Mouse (Mus musculus): ENCODE measurements at regions not wholly inside any gene's neighbourhood (a gene's known extent, or its start where the extent isn't known, plus 50 kb on each side); places are given as distances from the start of the nearest gene placed in this dataset.

- no peaks in the 10 kb centered on the region for H3K36me3 ChIP-seq (replicated peaks; ENCODE audit: control insufficient read depth, insufficient read depth, low read depth)
- H3K9me3 ChIP-seq (ENCODE audit: control insufficient read depth, low read length), result no peaks in the 10 kb centered on the region
- H3K9ac ChIP-seq (replicated peaks), result no peak overlapping the region
- H3K27ac ChIP-seq, result no peak overlapping the region
- 12% methylated on average over 6 of the region's 6 CpGs for WGBS (ENCODE audit: insufficient replicate concordance)
- no peaks in the 10 kb centered on the region for H3K27me3 ChIP-seq (ENCODE audit: control insufficient read depth, insufficient read depth, low read length)
- DNase-seq (ENCODE audit: low read depth in 3 of 3, low spot score in 3 of 3) (no peak), ATAC-seq (ENCODE audit: insufficient read depth) (no peak)
- H3K4me1 ChIP-seq (replicated peaks; ENCODE audit: control insufficient read depth in 2 of 2, insufficient read depth in 2 of 2, low read length in 1 of 2), result no peaks in the 10 kb centered on the region
- no peak overlapping the region for H3K4me2 ChIP-seq (ENCODE audit: low read depth)
- no peak for TF ChIP-seq EP300 (IDR thresholded peaks at IDR 0.05; ENCODE audit: low read depth)
- no peak for TF ChIP-seq CTCF (IDR thresholded peaks at IDR 0.05; ENCODE audit: low read depth)
- no peak overlapping the region for H3K4me3 ChIP-seq (ENCODE audit: insufficient read depth in 1 of 2, low read depth in 2 of 2, low read length in 2 of 2)
These were observed 93.1 kb upstream of the Gm765 start for GRCm38 (mm10) chr6:98435676-98436075.

- Histone ChIP-seq H3K27ac (no peak overlapping the region), H3K36me3 (replicated peaks; ENCODE audit: control insufficient read depth, insufficient read depth, low read depth) (no peaks in the 10 kb centered on the region), H3K9ac (replicated peaks) (no peak overlapping the region), H3K4me2 (ENCODE audit: low read depth) (no peak overlapping the region), H3K4me1 (replicated peaks; ENCODE audit: control insufficient read depth in 2 of 2, insufficient read depth in 2 of 2, low read length in 1 of 2) (no peaks in the 10 kb centered on the region), H3K4me3 (ENCODE audit: insufficient read depth in 1 of 2, low read depth in 2 of 2, low read length in 2 of 2) (no peak overlapping the region), H3K9me3 (ENCODE audit: control insufficient read depth, low read length) (no peaks in the 10 kb centered on the region), H3K27me3 (ENCODE audit: control insufficient read depth, insufficient read depth, low read length) (no peaks in the 10 kb centered on the region)
- ATAC-seq (ENCODE audit: insufficient read depth) (no peak), DNase-seq (ENCODE audit: low read depth in 3 of 3, low spot score in 3 of 3) (no peak)
- TF ChIP-seq CTCF (IDR thresholded peaks at IDR 0.05; ENCODE audit: low read depth) (no peak), EP300 (IDR thresholded peaks at IDR 0.05; ENCODE audit: low read depth) (no peak)
- WGBS (ENCODE audit: insufficient replicate concordance), result 59% methylated on average over 6 of the region's 6 CpGs
These were observed 90.7 kb upstream of the Gm765 start for GRCm38 (mm10) chr6:98433286-98433685.

GRCm38 (mm10) chr6:98429120-98429519 lies 86.6 kb upstream of the Gm765 start:
- Histone ChIP-seq H3K4me3 (ENCODE audit: insufficient read depth in 1 of 2, low read depth in 2 of 2, low read length in 2 of 2) (no peak overlapping the region), H3K4me1 (replicated peaks; ENCODE audit: control insufficient read depth in 2 of 2, insufficient read depth in 2 of 2, low read length in 1 of 2) (no peaks in the 10 kb centered on the region), H3K9me3 (ENCODE audit: control insufficient read depth, low read length) (no peaks in the 10 kb centered on the region), H3K27me3 (ENCODE audit: control insufficient read depth, insufficient read depth, low read length) (no peaks in the 10 kb centered on the region), H3K4me2 (ENCODE audit: low read depth) (no peak overlapping the region), H3K9ac (replicated peaks) (no peak overlapping the region), H3K27ac (no peak overlapping the region), H3K36me3 (replicated peaks; ENCODE audit: control insufficient read depth, insufficient read depth, low read depth) (no peaks in the 10 kb centered on the region)
- DNase-seq (ENCODE audit: low read depth in 3 of 3, low spot score in 3 of 3) (no peak), ATAC-seq (ENCODE audit: insufficient read depth) (no peak)
- WGBS (ENCODE audit: insufficient replicate concordance), result 58% methylated on average over 5 of the region's 5 CpGs
- TF ChIP-seq EP300 (IDR thresholded peaks at IDR 0.05; ENCODE audit: low read depth), result no peak
- no peak for TF ChIP-seq CTCF (IDR thresholded peaks at IDR 0.05; ENCODE audit: low read depth)

- ATAC-seq (ENCODE audit: insufficient read depth) (no peak), DNase-seq (ENCODE audit: low read depth in 3 of 3, low spot score in 3 of 3) (no peak)
- Histone ChIP-seq H3K27ac (no peak overlapping the region), H3K4me3 (ENCODE audit: insufficient read depth in 1 of 2, low read depth in 2 of 2, low read length in 2 of 2) (no peak overlapping the region), H3K4me2 (ENCODE audit: low read depth) (no peak overlapping the region), H3K9me3 (ENCODE audit: control insufficient read depth, low read length) (no peaks in the 10 kb centered on the region), H3K9ac (replicated peaks) (no peak overlapping the region), H3K27me3 (ENCODE audit: control insufficient read depth, insufficient read depth, low read length) (no peaks in the 10 kb centered on the region), H3K4me1 (replicated peaks; ENCODE audit: control insufficient read depth in 2 of 2, insufficient read depth in 2 of 2, low read length in 1 of 2) (no peaks in the 10 kb centered on the region), H3K36me3 (replicated peaks; ENCODE audit: control insufficient read depth, insufficient read depth, low read depth) (no peaks in the 10 kb centered on the region)
- 50% methylated on average over 1 of the region's 1 CpGs for WGBS (ENCODE audit: insufficient replicate concordance)
- TF ChIP-seq EP300 (IDR thresholded peaks at IDR 0.05; ENCODE audit: low read depth), result no peak
- TF ChIP-seq CTCF (IDR thresholded peaks at IDR 0.05; ENCODE audit: low read depth), result no peak
These were observed 60.1 kb upstream of the Gm765 start for GRCm38 (mm10) chr6:98402605-98403004.

GRCm38 (mm10) chr6:98394589-98394988 lies 52.0 kb upstream of the Gm765 start:
- Histone ChIP-seq H3K9me3 (ENCODE audit: control insufficient read depth, low read length) (no peaks in the 10 kb centered on the region), H3K4me2 (ENCODE audit: low read depth) (no peak overlapping the region), H3K27me3 (ENCODE audit: control insufficient read depth, insufficient read depth, low read length) (no peaks in the 10 kb centered on the region), H3K4me3 (ENCODE audit: insufficient read depth in 1 of 2, low read depth in 2 of 2, low read length in 2 of 2) (no peak overlapping the region), H3K4me1 (replicated peaks; ENCODE audit: control insufficient read depth in 2 of 2, insufficient read depth in 2 of 2, low read length in 1 of 2) (no peaks in the 10 kb centered on the region), H3K9ac (replicated peaks) (no peak overlapping the region), H3K27ac (no peak overlapping the region), H3K36me3 (replicated peaks; ENCODE audit: control insufficient read depth, insufficient read depth, low read depth) (no peaks in the 10 kb centered on the region)
- DNase-seq (ENCODE audit: low read depth in 3 of 3, low spot score in 3 of 3) (no peak), ATAC-seq (ENCODE audit: insufficient read depth) (no peak)
- 63% methylated on average over 5 of the region's 5 CpGs for WGBS (ENCODE audit: insufficient replicate concordance)
- TF ChIP-seq EP300 (IDR thresholded peaks at IDR 0.05; ENCODE audit: low read depth) (no peak), CTCF (IDR thresholded peaks at IDR 0.05; ENCODE audit: low read depth) (no peak)

Data from liver, embryonic 14.5 days (tissue).